Mouse (Mus musculus) kidney, adult 2 months (tissue): ENCODE measurements at regions not wholly inside any gene's neighbourhood (a gene's known extent, or its start where the extent isn't known, plus 50 kb on each side); places are given as distances from the start of the nearest gene placed in this dataset.

ENCODE experiments used
- CTCF ChIP-seq: fragments of 200-500 bp; conservative IDR thresholded peaks from 2 replicates; pipeline ENCODE4 v1.5.1; 2011; ENCODE audit warnings: low read depth, mild to moderate bottlenecking, control low read depth, low read length, moderate library complexity, mixed read lengths; ENCODE audit not compliant: insufficient read depth, insufficient read length
- POLR2A ChIP-seq: fragments of 200-500 bp; IDR thresholded peaks from one replicate; pipeline ENCODE4 v1.6.1; 2011; ENCODE audit warnings: low read depth, low read length, control low read depth

GRCm38 (mm10) chr14:58652004-58652403, 490.7 kb downstream of the 1700129C05Rik start:
- TF ChIP-seq POLR2A = no peak
- TF ChIP-seq CTCF = no peak
